Mouse (Mus musculus): ENCODE measurements at regions not wholly inside any gene's neighbourhood (a gene's known extent, or its start where the extent isn't known, plus 50 kb on each side); places are given as distances from the start of the nearest gene placed in this dataset.

GRCm38 (mm10) chr16:50756696-50757095 lies 165.7 kb upstream of the Ccdc54 start:
- TF ChIP-seq EP300 (IDR thresholded peaks at IDR 0.05; ENCODE audit: low read depth) (no peak), CTCF (IDR thresholded peaks at IDR 0.05; ENCODE audit: low read depth) (peak; percentile 79)
- H3K9me3 ChIP-seq (replicated peaks; ENCODE audit: control insufficient read depth, low read length), result no peaks in the 10 kb centered on the region
- H3K4me3 ChIP-seq (ENCODE audit: low read depth, low read length), result no peak overlapping the region
- WGBS, result 49% methylated on average over 4 of the region's 4 CpGs
- no peaks in the 10 kb centered on the region for H3K27me3 ChIP-seq (ENCODE audit: control insufficient read depth, insufficient read depth, low read length)
- H3K4me1 ChIP-seq (ENCODE audit: control insufficient read depth, insufficient read depth), result peaks cover 18% of the 10 kb centered on the region
- H3K36me3 ChIP-seq (replicated peaks; ENCODE audit: control insufficient read depth, insufficient read depth, low read length), result no peaks in the 10 kb centered on the region
- DNase-seq (ENCODE audit: low spot score), result peak; percentile 73
- no peak overlapping the region for H3K9ac ChIP-seq (replicated peaks; ENCODE audit: low read depth, low read length)
- H3K27ac ChIP-seq (ENCODE audit: low read depth), result no peak overlapping the region
- no peak overlapping the region for H3K4me2 ChIP-seq (ENCODE audit: low read depth, low read length)
- no peak for ATAC-seq (ENCODE audit: insufficient read depth, low read depth)

GRCm38 (mm10) chr16:50753612-50754389 lies 162.8 kb upstream of the Ccdc54 start:
- H3K27me3 ChIP-seq (ENCODE audit: control insufficient read depth, insufficient read depth, low read length), result no peaks in the 10 kb centered on the region
- WGBS, result 2% methylated on average over 3 of the region's 3 CpGs
- H3K27ac ChIP-seq (ENCODE audit: low read depth), result peak overlapping the region; percentile 91
- no peak overlapping the region for H3K4me3 ChIP-seq (ENCODE audit: low read depth, low read length)
- no peak for TF ChIP-seq CTCF (IDR thresholded peaks at IDR 0.05; ENCODE audit: low read depth)
- TF ChIP-seq EP300 (IDR thresholded peaks at IDR 0.05; ENCODE audit: low read depth), result 0 out of 2 replicates have a peak, but pooled peaks have one; percentile 50
- DNase-seq (ENCODE audit: low spot score), result peak; percentile 86
- no peaks in the 10 kb centered on the region for H3K36me3 ChIP-seq (replicated peaks; ENCODE audit: control insufficient read depth, insufficient read depth, low read length)
- H3K9me3 ChIP-seq (replicated peaks; ENCODE audit: control insufficient read depth, low read length), result no peaks in the 10 kb centered on the region
- H3K9ac ChIP-seq (replicated peaks; ENCODE audit: low read depth, low read length), result 0 out of 2 replicates have a peak overlapping the region, but pooled peaks have one; percentile 5
- H3K4me1 ChIP-seq (ENCODE audit: control insufficient read depth, insufficient read depth), result peaks cover 19% of the 10 kb centered on the region
- ATAC-seq (ENCODE audit: insufficient read depth, low read depth), result peak; percentile 86
- peak overlapping the region; percentile 28; the same call in 1 of the 2 replicates for H3K4me2 ChIP-seq (ENCODE audit: low read depth, low read length)

GRCm38 (mm10) chr16:50753046-50753445 lies 162.1 kb upstream of the Ccdc54 start:
- H3K4me3 ChIP-seq (ENCODE audit: low read depth, low read length), result no peak overlapping the region
- no peaks in the 10 kb centered on the region for H3K36me3 ChIP-seq (replicated peaks; ENCODE audit: control insufficient read depth, insufficient read depth, low read length)
- H3K9me3 ChIP-seq (replicated peaks; ENCODE audit: control insufficient read depth, low read length), result no peaks in the 10 kb centered on the region
- ATAC-seq (ENCODE audit: insufficient read depth, low read depth) (peak; percentile 70), DNase-seq (ENCODE audit: low spot score) (peak; percentile 65)
- 38% methylated on average over 11 of the region's 11 CpGs for WGBS
- H3K27me3 ChIP-seq (ENCODE audit: control insufficient read depth, insufficient read depth, low read length), result no peaks in the 10 kb centered on the region
- peak overlapping the region; percentile 91 for H3K27ac ChIP-seq (ENCODE audit: low read depth)
- peaks cover 19% of the 10 kb centered on the region for H3K4me1 ChIP-seq (ENCODE audit: control insufficient read depth, insufficient read depth)
- H3K4me2 ChIP-seq (ENCODE audit: low read depth, low read length), result 0 out of 2 replicates have a peak overlapping the region, but pooled peaks have one; percentile 2
- no peak for TF ChIP-seq CTCF (IDR thresholded peaks at IDR 0.05; ENCODE audit: low read depth)
- TF ChIP-seq EP300 (IDR thresholded peaks at IDR 0.05; ENCODE audit: low read depth), result no peak
- no peak overlapping the region for H3K9ac ChIP-seq (replicated peaks; ENCODE audit: low read depth, low read length)

- DNase-seq (ENCODE audit: low spot score), result peak; percentile 86
- Histone ChIP-seq H3K4me1 (ENCODE audit: control insufficient read depth, insufficient read depth) (peaks cover 19% of the 10 kb centered on the region), H3K36me3 (replicated peaks; ENCODE audit: control insufficient read depth, insufficient read depth, low read length) (no peaks in the 10 kb centered on the region), H3K27me3 (ENCODE audit: control insufficient read depth, insufficient read depth, low read length) (no peaks in the 10 kb centered on the region), H3K9me3 (replicated peaks; ENCODE audit: control insufficient read depth, low read length) (no peaks in the 10 kb centered on the region), H3K4me2 (ENCODE audit: low read depth, low read length) (peak overlapping the region; percentile 46), H3K9ac (replicated peaks; ENCODE audit: low read depth, low read length) (no peak overlapping the region; the same call in 1 of the 2 replicates), H3K4me3 (ENCODE audit: low read depth, low read length) (peak overlapping the region; percentile 21; the same call in 1 of the 2 replicates), H3K27ac (ENCODE audit: low read depth) (peak overlapping the region; percentile 91)
- no peak; the same call in 1 of the 2 replicates for ATAC-seq (ENCODE audit: insufficient read depth, low read depth)
- WGBS, result 26% methylated on average over 10 of the region's 10 CpGs
- TF ChIP-seq CTCF (IDR thresholded peaks at IDR 0.05; ENCODE audit: low read depth) (no peak), EP300 (IDR thresholded peaks at IDR 0.05; ENCODE audit: low read depth) (no peak)
Observed at GRCm38 (mm10) chr16:50752277-50752600, 161.3 kb upstream of the Ccdc54 start.

- peak overlapping the region; percentile 91 for H3K27ac ChIP-seq (ENCODE audit: low read depth)
- peaks cover 19% of the 10 kb centered on the region for H3K4me1 ChIP-seq (ENCODE audit: control insufficient read depth, insufficient read depth)
- peak overlapping the region; percentile 21; the same call in 1 of the 2 replicates for H3K4me3 ChIP-seq (ENCODE audit: low read depth, low read length)
- no peaks in the 10 kb centered on the region for H3K36me3 ChIP-seq (replicated peaks; ENCODE audit: control insufficient read depth, insufficient read depth, low read length)
- no peaks in the 10 kb centered on the region for H3K9me3 ChIP-seq (replicated peaks; ENCODE audit: control insufficient read depth, low read length)
- DNase-seq (ENCODE audit: low spot score), result peak; percentile 31
- no peak overlapping the region for H3K4me2 ChIP-seq (ENCODE audit: low read depth, low read length)
- H3K27me3 ChIP-seq (ENCODE audit: control insufficient read depth, insufficient read depth, low read length), result no peaks in the 10 kb centered on the region
- TF ChIP-seq EP300 (IDR thresholded peaks at IDR 0.05; ENCODE audit: low read depth) (no peak), CTCF (IDR thresholded peaks at IDR 0.05; ENCODE audit: low read depth) (no peak)
- ATAC-seq (ENCODE audit: insufficient read depth, low read depth), result no peak
- WGBS, result 48% methylated on average over 9 of the region's 9 CpGs
- H3K9ac ChIP-seq (replicated peaks; ENCODE audit: low read depth, low read length), result no peak overlapping the region
Observed at GRCm38 (mm10) chr16:50751495-50752276, 160.7 kb upstream of the Ccdc54 start.

Data from heart, postnatal 0 days (tissue).